In the genomic region with DNA sequence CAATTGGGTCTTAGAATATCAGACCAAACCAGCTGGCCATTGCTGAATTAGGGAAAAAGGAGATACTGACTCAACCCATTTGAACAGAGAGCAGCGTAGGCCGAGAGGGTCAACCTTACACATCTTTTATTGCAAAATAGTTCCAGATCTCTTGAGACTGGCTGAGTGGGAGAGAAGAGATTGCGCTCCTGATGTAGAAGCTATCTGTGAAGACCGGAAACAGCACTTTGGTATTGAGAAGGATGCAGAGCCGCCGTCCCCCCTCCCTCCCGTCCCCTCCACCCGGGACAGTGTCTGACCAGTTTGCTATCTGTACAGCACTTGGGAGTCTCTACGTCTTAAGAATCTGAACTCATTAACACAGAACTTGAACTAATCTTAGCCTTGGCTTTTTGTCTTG, we compare ENCODE assay signal across 29 mouse cellular contexts.
DNase-seq lines count a peak whose midpoint lies in the region; ATAC-seq and TF ChIP-seq lines count a peak whose summit lies in the region.
"Had no signal": no experiment of that assay in that cellular context is flagged by ENCODE, and none has a peak within 500 bp of the region (broad histone marks: within the 10 kb centered on the region; RNA-seq: fewer than 3 reads in every experiment).

No protein-coding gene starts in this region.

- no peak for TF ChIP-seq CTCF in kidney, postnatal 0 days (IDR thresholded peaks at IDR 0.05; ENCODE audit: low read depth)
- TF ChIP-seq CTCF in embryonic fibroblast, embryonic 13.5 days (IDR thresholded peaks at IDR 0.05; ENCODE audit: borderline replicate concordance, insufficient read depth, low read length): no peak

- ATAC-seq in heart, embryonic 11.5 days (replicated peaks; ENCODE audit: insufficient number of reproducible peaks, low FRiP score, low TSS enrichment): no peak
- ATAC-seq in kidney, postnatal 0 days (replicated peaks; ENCODE audit: low FRiP score, low read depth): no peak
- no peak for ATAC-seq in kidney, embryonic 16.5 days (ENCODE audit: low FRiP score, low TSS enrichment)
- ATAC-seq: activated CD4-positive, CD25-positive, alpha-beta regulatory T cell, adult 4 months; forebrain, embryonic 16.5 days; hindbrain, embryonic 16.5 days; intestine, embryonic 16.5 days; midbrain, embryonic 15.5 days had no signal

- H3K36me3 ChIP-seq in heart, embryonic 11.5 days (ENCODE audit: control insufficient read depth, insufficient read depth, low read length): no peaks in the 10 kb centered on the region
- H3K36me3 ChIP-seq in kidney, postnatal 0 days (ENCODE audit: insufficient read depth, low read length): no peaks in the 10 kb centered on the region
- no peaks in the 10 kb centered on the region for H3K36me3 ChIP-seq in kidney, embryonic 16.5 days (ENCODE audit: insufficient read depth, low read length)
- H3K36me3 ChIP-seq: embryonic facial prominence, embryonic 10.5 days; forebrain, embryonic 10.5 days; G1E; limb, embryonic 13.5 days; liver, embryonic 13.5 days; midbrain, embryonic 15.5 days; neural tube, embryonic 13.5 days had no signal

- no peak overlapping the region for H3K4me3 ChIP-seq in heart, embryonic 11.5 days (ENCODE audit: low read depth, low read length)
- no peak overlapping the region for H3K4me3 ChIP-seq in kidney, postnatal 0 days (replicated peaks; ENCODE audit: low read depth, low read length)
- H3K4me3 ChIP-seq in kidney, embryonic 16.5 days (ENCODE audit: low read length): no peak overlapping the region
- no peak overlapping the region for H3K4me3 ChIP-seq in embryonic fibroblast, embryonic 13.5 days (ENCODE audit: insufficient read depth, low read length)
- H3K4me3 ChIP-seq: embryonic facial prominence, embryonic 10.5 days; forebrain, embryonic 10.5 days; limb, embryonic 13.5 days; liver, embryonic 13.5 days; midbrain, embryonic 15.5 days; myocyte; neural tube, embryonic 13.5 days had no signal

- no peaks in the 10 kb centered on the region for H3K9me3 ChIP-seq in heart, embryonic 11.5 days (replicated peaks; ENCODE audit: control insufficient read depth, low read length)
- no peaks in the 10 kb centered on the region for H3K9me3 ChIP-seq in kidney, postnatal 0 days (replicated peaks; ENCODE audit: low read length)
- no peaks in the 10 kb centered on the region for H3K9me3 ChIP-seq in kidney, embryonic 16.5 days (ENCODE audit: low read length)
- H3K9me3 ChIP-seq: embryonic facial prominence, embryonic 10.5 days; forebrain, embryonic 10.5 days; limb, embryonic 13.5 days; liver, embryonic 13.5 days; midbrain, embryonic 15.5 days; neural tube, embryonic 13.5 days had no signal

- peak; percentile 49 to 73 for DNase-seq in heart, adult 18-20 months
- no peak for DNase-seq in kidney, postnatal 0 days (ENCODE audit: low spot score)
- peak; percentile 6 for DNase-seq in Muller cell, postnatal 12 days (ENCODE audit: inconsistent ontology term)
- no peak for DNase-seq in cerebellum, postnatal 10 days
- DNase-seq in cerebellum, adult 9-11 months: no peak
- DNase-seq: adrenal gland, postnatal 25 days; B cell, adult 2 months; cerebellum, adult 9-10 months; layer of hippocampus, adult 9-11 months; liver, embryonic 13.5 days; lung, embryonic 14.5 days; lung, postnatal 4 days; retina, postnatal 1 day; thymus, postnatal 14 days had no signal

- 83% methylated on average over 9 of the region's 9 CpGs for WGBS in heart, embryonic 11.5 days (ENCODE audit: insufficient replicate concordance)
- 88% methylated on average over 9 of the region's 9 CpGs for WGBS in kidney, postnatal 0 days
- 82% methylated on average over 9 of the region's 9 CpGs for WGBS in kidney, embryonic 16.5 days

- no peak for TF ChIP-seq POLR2A in embryonic fibroblast, embryonic 13.5 days (IDR thresholded peaks at IDR 0.05; ENCODE audit: low read depth, low read length)

- H3K4me1 ChIP-seq in heart, embryonic 11.5 days (ENCODE audit: control insufficient read depth, insufficient read depth, low read length): no peaks in the 10 kb centered on the region
- 0 out of 2 replicates have a peak, but pooled peaks cover 3% of the 10 kb centered on the region for H3K4me1 ChIP-seq in kidney, postnatal 0 days (replicated peaks; ENCODE audit: insufficient read depth, low read length)
- H3K4me1 ChIP-seq in kidney, embryonic 16.5 days (ENCODE audit: insufficient read depth, low read length): no peaks in the 10 kb centered on the region
- H3K4me1 ChIP-seq in embryonic fibroblast, embryonic 13.5 days (ENCODE audit: control insufficient read depth, insufficient read depth, low read length): no peaks in the 10 kb centered on the region
- H3K4me1 ChIP-seq: embryonic facial prominence, embryonic 10.5 days; forebrain, embryonic 10.5 days; limb, embryonic 13.5 days; liver, embryonic 13.5 days; midbrain, embryonic 15.5 days; neural tube, embryonic 13.5 days had no signal

- no peaks in the 10 kb centered on the region for H3K27me3 ChIP-seq in heart, embryonic 11.5 days (ENCODE audit: control insufficient read depth, insufficient read depth, low read length)
- H3K27me3 ChIP-seq in kidney, postnatal 0 days (ENCODE audit: insufficient read depth, low read length): no peaks in the 10 kb centered on the region
- H3K27me3 ChIP-seq in kidney, embryonic 16.5 days (ENCODE audit: insufficient read depth, low read length): no peaks in the 10 kb centered on the region
- H3K27me3 ChIP-seq: CH12.LX; limb, embryonic 13.5 days; liver, embryonic 13.5 days; midbrain, embryonic 15.5 days; neural tube, embryonic 13.5 days had no signal

- no peak overlapping the region for H3K4me2 ChIP-seq in heart, embryonic 11.5 days
- no peak overlapping the region for H3K4me2 ChIP-seq in kidney, postnatal 0 days (ENCODE audit: low read length)
- H3K4me2 ChIP-seq in kidney, embryonic 16.5 days (replicated peaks; ENCODE audit: low read depth, low read length): no peak overlapping the region
- H3K4me2 ChIP-seq: limb, embryonic 13.5 days; liver, embryonic 13.5 days; lung, embryonic 14.5 days; midbrain, embryonic 15.5 days; neural tube, embryonic 13.5 days had no signal

- H3K27ac ChIP-seq in heart, embryonic 11.5 days (ENCODE audit: low read depth, low read length): no peak overlapping the region
- peak overlapping the region; percentile 85 for H3K27ac ChIP-seq in kidney, postnatal 0 days
- H3K27ac ChIP-seq in kidney, embryonic 16.5 days (ENCODE audit: low read length): no peak overlapping the region
- H3K27ac ChIP-seq in embryonic fibroblast, embryonic 13.5 days (ENCODE audit: insufficient read depth, low read length): peak overlapping the region; percentile 42
- H3K27ac ChIP-seq: embryonic facial prominence, embryonic 10.5 days; forebrain, embryonic 10.5 days; limb, embryonic 13.5 days; liver, embryonic 13.5 days; midbrain, embryonic 15.5 days; neural tube, embryonic 13.5 days had no signal

- H3K9ac ChIP-seq in heart, embryonic 11.5 days (ENCODE audit: low read depth, low read length): no peak overlapping the region
- no peak overlapping the region for H3K9ac ChIP-seq in kidney, postnatal 0 days (ENCODE audit: low read depth, low read length)
- H3K9ac ChIP-seq in kidney, embryonic 16.5 days (replicated peaks; ENCODE audit: low read length): no peak overlapping the region
- H3K9ac ChIP-seq: limb, embryonic 13.5 days; liver, embryonic 13.5 days; lung, embryonic 14.5 days; midbrain, embryonic 15.5 days; neural tube, embryonic 13.5 days had no signal

Comparison
In these comparisons a context has a peak if more than half of its experiments do, and no peak if none do; other contexts are left out.
1. H3K27ac ChIP-seq: peak in kidney, postnatal 0 days (single experiment) and embryonic fibroblast, embryonic 13.5 days (single experiment); none in heart, embryonic 11.5 days (single experiment) and kidney, embryonic 16.5 days (single experiment).
2. DNase-seq: peak in heart, adult 18-20 months (2 of 2) and Muller cell, postnatal 12 days (single experiment); none in kidney, postnatal 0 days (single experiment), cerebellum, postnatal 10 days (0 of 2) and cerebellum, adult 9-11 months (single experiment).